Mouse (Mus musculus) gonadal fat pad, adult 2 months (tissue): ENCODE results near the gene Nipbl. TPM values are rescaled to one million over a fixed set of nuclear protein-coding genes. Genes with fewer than 3 reads are reported as not detected.
A peak's percentile ranks its signal among the peaks of the same experiment; 100 is the strongest.

Experiments used
- DNase-seq: peaks from one replicate; pipeline ENCODE4 v3.0.0-alpha.2; 2012; ENCODE audit warnings: low read depth
- polyA plus RNA-seq: library from polyadenylated mRNA; depleted of rRNA; stranded (reverse); fragments of >200 nt; gene quantifications from 2 replicates; pipeline ENCODE4 v1.2.3, GENCODE M21; 2012

The Nipbl gene
- polyA plus RNA-seq, 1 experiment, result 7.1 TPM

- DNase-seq, result no peak
Measured at GRCm38 (mm10) chr15:8416500-8417138, 27.6 kb downstream of the Nipbl start.

GRCm38 (mm10) chr15:8413356-8413755, 30.9 kb downstream of the Nipbl start:
- DNase-seq, result peak; percentile 55

GRCm38 (mm10) chr15:8411873-8412272, 32.4 kb downstream of the Nipbl start:
- DNase-seq, result no peak

GRCm38 (mm10) chr15:8411168-8411837, 33.0 kb downstream of the Nipbl start:
- no peak for DNase-seq

GRCm38 (mm10) chr15:8407082-8407481, 37.2 kb downstream of the Nipbl start:
- no peak for DNase-seq

- DNase-seq, result no peak
Measured at GRCm38 (mm10) chr15:8406219-8406618, 38.0 kb downstream of the Nipbl start.

GRCm38 (mm10) chr15:8402591-8402990, 41.7 kb downstream of the Nipbl start:
- DNase-seq, result no peak

GRCm38 (mm10) chr15:8401536-8401935, 42.7 kb downstream of the Nipbl start:
- DNase-seq, result no peak

GRCm38 (mm10) chr15:8391764-8392163, 52.5 kb downstream of the Nipbl start:
- DNase-seq, result no peak

GRCm38 (mm10) chr15:8382213-8382612, 62.0 kb downstream of the Nipbl start:
- peak; percentile 19 for DNase-seq

- DNase-seq, result no peak
Measured at GRCm38 (mm10) chr15:8375657-8376056, 68.6 kb downstream of the Nipbl start.

- no peak for DNase-seq
Measured at GRCm38 (mm10) chr15:8374724-8375123, 69.5 kb downstream of the Nipbl start.

GRCm38 (mm10) chr15:8347104-8347773, 97.0 kb downstream of the Nipbl start:
- no peak for DNase-seq

GRCm38 (mm10) chr15:8340596-8340995, 103.7 kb downstream of the Nipbl start:
- no peak for DNase-seq

- DNase-seq, result no peak
Measured at GRCm38 (mm10) chr15:8331547-8331946, 112.7 kb downstream of the Nipbl start.

- no peak for DNase-seq
Measured at GRCm38 (mm10) chr15:8325629-8326028, 118.6 kb downstream of the Nipbl start.

- no peak for DNase-seq
Measured at GRCm38 (mm10) chr15:8324833-8325232, 119.4 kb downstream of the Nipbl start.

- DNase-seq, result no peak
Measured at GRCm38 (mm10) chr15:8324061-8324460, 120.2 kb downstream of the Nipbl start.

GRCm38 (mm10) chr15:8321491-8321890, 122.8 kb downstream of the Nipbl start:
- DNase-seq, result no peak

GRCm38 (mm10) chr15:8319191-8319590, 125.1 kb downstream of the Nipbl start:
- DNase-seq, result no peak

- no peak for DNase-seq
Measured at GRCm38 (mm10) chr15:8317381-8317780, 126.9 kb downstream of the Nipbl start.

- DNase-seq, result no peak
Measured at GRCm38 (mm10) chr15:8305474-8305873, 138.8 kb downstream of the Nipbl start.

GRCm38 (mm10) chr15:8302944-8303343, 141.3 kb downstream of the Nipbl start:
- DNase-seq, result no peak
